Mouse (Mus musculus): ENCODE results near the gene Mmp11.

DNA sequence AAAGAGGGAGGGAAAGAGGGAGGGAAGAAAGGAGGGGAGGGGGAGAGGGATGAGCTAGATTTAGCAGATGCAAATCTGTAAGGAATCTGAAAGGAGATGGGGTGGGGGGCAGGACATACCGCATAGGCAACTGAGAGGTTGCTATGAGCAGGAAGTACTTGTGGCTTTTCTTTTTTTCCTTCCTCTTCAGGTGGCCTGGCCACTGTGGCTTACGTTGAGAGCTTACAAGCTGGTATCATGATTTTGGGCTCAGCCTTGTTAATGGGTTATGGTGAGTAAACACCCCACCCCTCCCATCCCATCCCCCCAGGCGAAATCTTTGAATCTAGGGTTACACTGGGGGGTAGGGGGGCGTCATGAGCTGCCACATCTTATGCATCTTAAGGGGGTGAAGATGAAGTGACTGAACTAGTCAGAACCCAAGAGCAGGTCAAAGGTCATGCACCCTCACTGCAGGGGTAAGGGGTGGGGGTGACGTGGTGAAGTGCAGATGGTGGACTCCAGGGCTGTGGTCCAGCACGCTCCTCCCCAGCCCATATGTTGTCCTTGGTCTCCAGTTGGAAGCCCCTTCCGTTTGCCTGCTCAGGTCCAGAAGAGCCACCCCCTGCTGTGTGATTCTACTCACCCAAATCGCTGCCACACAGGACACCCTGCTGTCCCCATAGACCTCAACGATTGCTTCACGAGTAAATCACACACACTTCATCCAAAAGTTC is 42.0 kb upstream of the Mmp11 start:
- TF ChIP-seq CTCF (IDR thresholded peaks at IDR 0.05; ENCODE audit: extremely low read depth, insufficient read length, insufficient replicate concordance, low read depth, low read length) = no peak
- TF ChIP-seq POLR2A (IDR thresholded peaks at IDR 0.05; ENCODE audit: low read depth, low read length) = no peak

Data from small intestine, adult 2 months (tissue).